9 mouse cellular contexts compared by ENCODE assay signal in genomic region chr10:85968157-85968634, GRCm38 (mm10). TPM values are rescaled to one million over a fixed set of nuclear protein-coding genes. Genes with fewer than 3 reads are reported as not detected.
DNase-seq lines count a peak whose midpoint lies in the region; ATAC-seq lines count a peak whose summit lies in the region.
"Had no signal": no experiment of that assay in that cellular context is flagged by ENCODE, and none has a peak within 500 bp of the region (broad histone marks: within the 10 kb centered on the region; RNA-seq: fewer than 3 reads in every experiment).

No protein-coding gene starts in this region.

- no peak overlapping the region for H3K4me3 ChIP-seq in limb, embryonic 10.5 days
- H3K4me3 ChIP-seq: stomach, embryonic 15.5 days had no signal

- H3K27me3 ChIP-seq in limb, embryonic 10.5 days (ENCODE audit: low read depth, poor library complexity, severe bottlenecking) = 0 out of 2 replicates have a peak, but pooled peaks cover 8% of the 10 kb centered on the region
- H3K27me3 ChIP-seq: stomach, embryonic 15.5 days had no signal

- H3K4me1 ChIP-seq in limb, embryonic 10.5 days = 0 out of 2 replicates have a peak, but pooled peaks cover 2% of the 10 kb centered on the region
- H3K4me1 ChIP-seq: stomach, embryonic 15.5 days had no signal

- H3K36me3 ChIP-seq in limb, embryonic 10.5 days = no peaks in the 10 kb centered on the region
- H3K36me3 ChIP-seq: stomach, embryonic 15.5 days had no signal

- H3K27ac ChIP-seq in limb, embryonic 10.5 days = no peak overlapping the region
- H3K27ac ChIP-seq: stomach, embryonic 15.5 days had no signal

- ATAC-seq in monocyte, adult 5-6 weeks (replicated peaks; ENCODE audit: insufficient number of reproducible peaks, low FRiP score, low TSS enrichment, poor library complexity, severe bottlenecking) = peak; percentile 43; the same call in 1 of the 2 replicates

- peak; percentile 67 for DNase-seq in A20 (ENCODE audit: low read depth, low spot score)
- peak; percentile 61 for DNase-seq in adrenal gland, adult 8-10 months
- DNase-seq in embryo, embryonic 10.5 days (ENCODE audit: low spot score) = peak; percentile 92
- peak; percentile 36 for DNase-seq in gastrocnemius, postnatal 25 days
- peak; percentile 79 to 94 for DNase-seq in kidney, adult 8-10 months
- peak; percentile 91 for DNase-seq in limb, embryonic 10.5 days (ENCODE audit: low spot score)
- DNase-seq in spleen, postnatal 14 days (ENCODE audit: low spot score in 2 of 2) = peak; percentile 47 to 63

- WGBS in limb, embryonic 10.5 days = 14% methylated on average over 7 of the region's 7 CpGs

- H3K9me3 ChIP-seq in limb, embryonic 10.5 days (replicated peaks) = no peaks in the 10 kb centered on the region
- H3K9me3 ChIP-seq: stomach, embryonic 15.5 days had no signal

RNA-seq across cellular contexts. Expression of gene Rtcb, which starts 10.6 kb away (rescaled TPM):
- 100 to 1,000 TPM; 128 to 142 (median 137) TPM for total RNA-seq in adrenal gland, adult 8-10 months (2022)
- total RNA-seq in gastrocnemius, postnatal 25 days (2021) = 10 to 100 TPM; 41.9 to 43.2 TPM
- 233 and 235 TPM in 2 replicates for polyA plus RNA-seq in limb, embryonic 10.5 days (2016; fragmentation: Nextera tagmentation; extraction: Ambion mirVana)
- total RNA-seq in monocyte, adult 5-6 weeks (2017) = 93.9 to 104 TPM (median 99.3 TPM) in 3 replicates

RNA-seq across cellular contexts. Expression of gene Ascl4, which starts 40.7 kb away (rescaled TPM):
- not detected for total RNA-seq in adrenal gland, adult 8-10 months (2022)
- not detected for total RNA-seq in gastrocnemius, postnatal 25 days (2021)
- polyA plus RNA-seq in limb, embryonic 10.5 days (2016; fragmentation: Nextera tagmentation; extraction: Ambion mirVana) = 0.11 and 0.19 TPM in 2 replicates
- not detected in 3 replicates for total RNA-seq in monocyte, adult 5-6 weeks (2017)

RNA-seq across cellular contexts. Expression of gene Bpifc, which starts 43.5 kb away (rescaled TPM):
- under 1 TPM in 2 of 4 experiments, not detected in 2; 0.75 to 0.87 TPM for total RNA-seq in adrenal gland, adult 8-10 months (2022)
- total RNA-seq in gastrocnemius, postnatal 25 days (2021) = not detected
- not detected in 2 replicates for polyA plus RNA-seq in limb, embryonic 10.5 days (2016; fragmentation: Nextera tagmentation; extraction: Ambion mirVana)
- total RNA-seq in monocyte, adult 5-6 weeks (2017) = not detected in 3 replicates

RNA-seq across cellular contexts. Expression of gene Prdm4, which starts 51.3 kb away (rescaled TPM):
- 10 to 100 TPM; 12.5 to 17.8 (median 17.0) TPM for total RNA-seq in adrenal gland, adult 8-10 months (2022)
- 10 to 100 TPM; 11.8 to 15.8 TPM for total RNA-seq in gastrocnemius, postnatal 25 days (2021)
- 30.6 and 30.8 TPM in 2 replicates for polyA plus RNA-seq in limb, embryonic 10.5 days (2016; fragmentation: Nextera tagmentation; extraction: Ambion mirVana)
- total RNA-seq in monocyte, adult 5-6 weeks (2017) = 31.5 to 47.4 TPM (median 47.1 TPM) in 3 replicates

RNA-seq across cellular contexts. Expression of gene Fbxo7, which starts 53.6 kb away (rescaled TPM):
- 10 to 100 TPM; 25.6 to 36.4 (median 30.2) TPM for total RNA-seq in adrenal gland, adult 8-10 months (2022)
- 10 to 100 TPM in 1 of 2 experiments, 1 to 10 TPM in 1; 6.2 to 10.1 TPM for total RNA-seq in gastrocnemius, postnatal 25 days (2021)
- polyA plus RNA-seq in limb, embryonic 10.5 days (2016; fragmentation: Nextera tagmentation; extraction: Ambion mirVana) = 15.6 and 20.1 TPM in 2 replicates
- 12.6 to 20.6 TPM (median 16.5 TPM) in 3 replicates for total RNA-seq in monocyte, adult 5-6 weeks (2017)

Comparison
In these comparisons a context has a peak if more than half of its experiments do, and no peak if none do; other contexts are left out.
1. DNase-seq: peak in every context shown above with its lines; median percentile 92 in embryo, embryonic 10.5 days; 91 in limb, embryonic 10.5 days; 86 in kidney, adult 8-10 months; 67 in A20; 61 in adrenal gland, adult 8-10 months; 55 in spleen, postnatal 14 days; 36 in gastrocnemius, postnatal 25 days.